Mouse (Mus musculus) small intestine, adult 2 months (tissue): ENCODE data around the gene Palm2.

Experiments
- CTCF ChIP-seq: fragments of 200-500 bp; IDR thresholded peaks from 2 replicates; pipeline ENCODE4 v1.5.1; 2012; ENCODE audit warnings: low read depth, mild to moderate bottlenecking, control low read depth, inconsistent platforms, low read length, moderate library complexity, mixed read lengths; ENCODE audit not compliant: insufficient replicate concordance, insufficient read length; ENCODE audit errors: extremely low read depth
- POLR2A ChIP-seq: fragments of 200-500 bp; IDR thresholded peaks from 2 replicates; pipeline ENCODE4 v1.6.1; 2012; ENCODE audit warnings: low read depth, mild to moderate bottlenecking, control low read depth, inconsistent platforms, low read length, moderate library complexity

- TF ChIP-seq POLR2A (no peak), CTCF (no peak)
Observed at GRCm38 (mm10) chr4:57686736-57687135, 252.7 kb downstream of the Palm2 start.
